Mouse (Mus musculus) adipocyte (in vitro differentiated cells): ENCODE results near the gene Cdc42ep2.

ENCODE experiments used
- DNase-seq: peaks from one replicate; pipeline ENCODE4 v3.0.0-alpha.2; 2016; ENCODE audit warnings: low spot score

Gene Cdc42ep2

GRCm38 (mm10) chr19:5912103-5913006 lies 12.3 kb downstream of the Cdc42ep2 start:
- DNase-seq, result peak; percentile 100

- peak; percentile 50 for DNase-seq
Measured at GRCm38 (mm10) chr19:5911430-5912102, 13.1 kb downstream of the Cdc42ep2 start.

- no peak for DNase-seq
Measured at GRCm38 (mm10) chr19:5910221-5910620, 14.4 kb downstream of the Cdc42ep2 start.

GRCm38 (mm10) chr19:5907275-5907674 lies 17.3 kb downstream of the Cdc42ep2 start:
- DNase-seq, result no peak

GRCm38 (mm10) chr19:5894002-5894678 lies 30.5 kb downstream of the Cdc42ep2 start, which contains the start of gene Tigd3:
Gene Tigd3, minus strand, starts transcription at chr19:5894149.
- DNase-seq, result peak; percentile 83

GRCm38 (mm10) chr19:5893282-5894001 lies 31.2 kb downstream of the Cdc42ep2 start:
- DNase-seq, result no peak

- DNase-seq, result no peak
Measured at GRCm38 (mm10) chr19:5892735-5893134, 31.9 kb downstream of the Cdc42ep2 start.

- no peak for DNase-seq
Measured at GRCm38 (mm10) chr19:5892262-5892661, 32.4 kb downstream of the Cdc42ep2 start.

GRCm38 (mm10) chr19:5891521-5892258 lies 32.9 kb downstream of the Cdc42ep2 start:
- no peak for DNase-seq

GRCm38 (mm10) chr19:5889211-5889610 lies 35.4 kb downstream of the Cdc42ep2 start:
- no peak for DNase-seq

- no peak for DNase-seq
Measured at GRCm38 (mm10) chr19:5887234-5887815, 37.3 kb downstream of the Cdc42ep2 start.

GRCm38 (mm10) chr19:5885838-5886237 lies 38.8 kb downstream of the Cdc42ep2 start:
- DNase-seq, result no peak

GRCm38 (mm10) chr19:5883935-5884334 lies 40.7 kb downstream of the Cdc42ep2 start:
- no peak for DNase-seq

- peak; percentile 82 for DNase-seq
Measured at GRCm38 (mm10) chr19:5882079-5882478, 42.5 kb downstream of the Cdc42ep2 start.

- DNase-seq, result no peak
Measured at GRCm38 (mm10) chr19:5881155-5881554, 43.5 kb downstream of the Cdc42ep2 start.

GRCm38 (mm10) chr19:5879735-5880134 lies 44.9 kb downstream of the Cdc42ep2 start:
- DNase-seq, result no peak

GRCm38 (mm10) chr19:5878916-5879315 lies 45.7 kb downstream of the Cdc42ep2 start:
- no peak for DNase-seq

GRCm38 (mm10) chr19:5878362-5878722 lies 46.3 kb downstream of the Cdc42ep2 start:
- peak; percentile 87 for DNase-seq

- DNase-seq, result peak; percentile 83
Measured at GRCm38 (mm10) chr19:5877618-5878361, 46.8 kb downstream of the Cdc42ep2 start, which contains the start of gene Slc25a45. Gene Slc25a45, plus strand, starts transcription at chr19:5877808.

- peak; percentile 91 for DNase-seq
Measured at GRCm38 (mm10) chr19:5874969-5875480, 49.6 kb downstream of the Cdc42ep2 start, which contains the start of gene Frmd8. Gene Frmd8, minus strand, starts transcription at chr19:5875274.
